Mouse (Mus musculus) embryonic stem cell, embryonic (primary cell): Measurements from ENCODE around the gene Myrfl.

Source experiments
- CTCF ChIA-PET, 4 experiments: fragments of 300-600 bp in 2 of 4; fragments of 350-600 bp in 2 of 4; sonication (Branson Sonifier 250); formaldehyde crosslinking; loops; one replicate each; lab custom pipeline; 2022; ENCODE audit warnings: inconsistent platforms in 2 of 4; lab: Charles Lee
- POLR2A ChIA-PET, 4 experiments: fragments of 300-600 bp in 2 of 4; fragments of 350-600 bp in 2 of 4; sonication (Branson Sonifier 250); formaldehyde crosslinking; loops; one replicate each; lab custom pipeline; 2022; ENCODE audit warnings: antibody characterized with exemption in 4 of 4, inconsistent platforms in 1 of 4; lab: Charles Lee

Myrfl gene

GRCm38 (mm10) chr10:116755881-116756581 lies 140.7 kb downstream of the Myrfl start:
- CTCF ChIA-PET: interaction anchor here in 1 of 4 experiments (0.5 to 0.6 kb wide), 2 partner anchors 10 to 109 kb away, joined by 3 to 4 read pairs; no protein-coding TSS in a partner anchor
- POLR2A ChIA-PET: no interaction called here

GRCm38 (mm10) chr10:116754940-116755339 lies 141.8 kb downstream of the Myrfl start:
- POLR2A ChIA-PET: interaction anchor here in 1 of 4 experiments (0.8 kb wide), 1 partner anchor 27 kb away, joined by 3 read pairs; no protein-coding TSS in a partner anchor
- CTCF ChIA-PET: no interaction called here

- ChIA-PET POLR2A (no interaction called here), CTCF (interaction anchor here in 1 of 4 experiments (0.6 to 0.7 kb wide), 3 partner anchors 62 to 578 kb away, joined by 3 to 7 read pairs (median 3); partner anchors contain the start of gene Rab3ip)
Measured at GRCm38 (mm10) chr10:116750895-116751294, 145.8 kb downstream of the Myrfl start.

GRCm38 (mm10) chr10:116750062-116750461 lies 146.7 kb downstream of the Myrfl start:
- ChIA-PET CTCF (interaction anchor here in 1 of 4 experiments (0.6 to 0.7 kb wide), 2 partner anchors 11 to 579 kb away, joined by 3 to 7 read pairs; no protein-coding TSS in a partner anchor), POLR2A (no interaction called here)

GRCm38 (mm10) chr10:116748681-116749080 lies 148.0 kb downstream of the Myrfl start:
- CTCF ChIA-PET: no interaction called here

GRCm38 (mm10) chr10:116746281-116747011 lies 150.3 kb downstream of the Myrfl start:
- ChIA-PET CTCF (interaction anchor here in 1 of 4 experiments (0.6 kb wide), 1 partner anchor 10 kb away, joined by 4 read pairs; no protein-coding TSS in a partner anchor), POLR2A (no interaction called here)

More at GRCm38 (mm10) chr10:116748681-116749080, 148.0 kb downstream of the Myrfl start:
- POLR2A ChIA-PET: no interaction called here

- ChIA-PET CTCF (no interaction called here), POLR2A (no interaction called here)
Measured at GRCm38 (mm10) chr10:116742696-116743095, 154.0 kb downstream of the Myrfl start.

GRCm38 (mm10) chr10:116742189-116742588 lies 154.5 kb downstream of the Myrfl start:
- POLR2A ChIA-PET: no interaction called here
- CTCF ChIA-PET: no interaction called here

- ChIA-PET POLR2A (interaction anchor here in 1 of 4 experiments (0.9 kb wide), 1 partner anchor 16 kb away, joined by 3 read pairs; no protein-coding TSS in a partner anchor), CTCF (interaction anchor here in 1 of 4 experiments (0.5 kb wide), 1 partner anchor 164 kb away, joined by 3 read pairs; no protein-coding TSS in a partner anchor)
Measured at GRCm38 (mm10) chr10:116741343-116741742, 155.4 kb downstream of the Myrfl start.

GRCm38 (mm10) chr10:116740073-116740472 lies 156.6 kb downstream of the Myrfl start:
- CTCF ChIA-PET: no interaction called here
- POLR2A ChIA-PET: no interaction called here

- ChIA-PET CTCF (interaction anchor here (0.6 kb wide), 5 partner anchors 31 to 419 kb away, joined by 3 to 15 read pairs (median 4); no protein-coding TSS in a partner anchor), POLR2A (interaction anchor here in 3 of 4 experiments (0.6 to 1.0 kb wide), 3 partner anchors 9 to 72 kb away, joined by 3 read pairs; no protein-coding TSS in a partner anchor)
Measured at GRCm38 (mm10) chr10:116738533-116738932, 158.2 kb downstream of the Myrfl start.

- CTCF ChIA-PET: no interaction called here
- POLR2A ChIA-PET: no interaction called here
Measured at GRCm38 (mm10) chr10:116735607-116736006, 161.1 kb downstream of the Myrfl start.

GRCm38 (mm10) chr10:116733651-116734050 lies 163.1 kb downstream of the Myrfl start:
- CTCF ChIA-PET: no interaction called here

GRCm38 (mm10) chr10:116730033-116730652 lies 166.6 kb downstream of the Myrfl start:
- POLR2A ChIA-PET: interaction anchor here in 2 of 4 experiments (0.6 to 1.6 kb wide), 4 partner anchors 24 to 436 kb away, joined by 3 to 7 read pairs (median 4); no protein-coding TSS in a partner anchor
- CTCF ChIA-PET: interaction anchor here in 1 of 4 experiments (0.6 kb wide), 1 partner anchor 74 kb away, joined by 6 read pairs; no protein-coding TSS in a partner anchor

More at GRCm38 (mm10) chr10:116733651-116734050, 163.1 kb downstream of the Myrfl start:
- POLR2A ChIA-PET: no interaction called here

GRCm38 (mm10) chr10:116728860-116729259 lies 167.9 kb downstream of the Myrfl start:
- ChIA-PET POLR2A (interaction anchor here in 1 of 4 experiments (1.6 kb wide), 1 partner anchor 80 kb away, joined by 7 read pairs; no protein-coding TSS in a partner anchor), CTCF (interaction anchor here in 1 of 4 experiments (0.6 kb wide), 1 partner anchor 169 kb away, joined by 9 read pairs; no protein-coding TSS in a partner anchor)

GRCm38 (mm10) chr10:116727702-116728298 lies 168.9 kb downstream of the Myrfl start:
- ChIA-PET POLR2A (interaction anchor here in 2 of 4 experiments (0.7 to 0.9 kb wide), 2 partner anchors 27 to 148 kb away, joined by 3 read pairs; no protein-coding TSS in a partner anchor), CTCF (interaction anchor here in 1 of 4 experiments (0.6 kb wide), 1 partner anchor 1110 kb away, joined by 30 read pairs; no protein-coding TSS in a partner anchor)
